Mouse (Mus musculus) ovary, postnatal 14 days (tissue): Measurements from ENCODE around the gene Traf3.

Experiments used
- DNase-seq: peaks from one replicate; pipeline ENCODE4 v3.0.0; 2022; ENCODE audit warnings: low spot score

The Traf3 gene

DNA sequence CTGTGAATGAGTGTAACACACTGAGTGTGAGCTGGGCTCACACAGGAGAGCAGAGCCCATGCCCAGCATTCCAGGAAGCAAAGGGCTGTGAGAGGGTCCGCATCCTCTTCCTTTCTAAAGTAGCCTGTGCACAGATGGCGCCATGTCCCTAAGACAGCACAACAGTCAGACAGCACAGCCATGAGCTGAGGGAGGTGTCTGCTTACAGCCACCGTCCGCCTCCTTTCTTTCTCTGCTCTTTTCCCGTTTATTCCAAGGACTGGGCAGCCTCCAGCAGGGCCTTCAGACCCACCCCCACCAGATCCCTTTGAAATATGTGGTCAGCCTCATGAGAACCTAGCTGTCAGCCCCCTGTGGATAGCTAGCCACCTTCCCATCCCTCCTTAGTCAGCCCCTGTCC, 99.0 kb downstream of the Traf3 start:
- no peak for DNase-seq

DNA sequence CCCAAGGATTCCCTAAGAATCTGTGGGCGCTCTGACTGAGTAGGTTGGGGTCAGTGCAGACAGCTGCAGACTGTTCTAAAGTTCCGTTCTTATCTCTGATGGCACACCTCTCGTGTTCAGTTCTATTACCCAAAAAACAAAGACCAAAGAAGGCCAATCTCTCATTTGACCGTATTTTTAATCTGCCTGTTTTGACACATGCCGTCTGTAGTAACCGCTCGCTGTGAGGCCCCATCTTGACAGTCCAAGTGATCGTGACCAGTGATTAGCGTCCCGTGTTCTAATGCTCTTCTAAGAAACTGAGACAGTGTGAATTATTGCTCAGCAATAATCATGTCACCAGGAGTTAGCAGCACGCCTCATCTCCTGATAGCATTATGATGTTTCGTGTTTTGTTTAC, 100.4 kb downstream of the Traf3 start:
- DNase-seq, result no peak

DNA sequence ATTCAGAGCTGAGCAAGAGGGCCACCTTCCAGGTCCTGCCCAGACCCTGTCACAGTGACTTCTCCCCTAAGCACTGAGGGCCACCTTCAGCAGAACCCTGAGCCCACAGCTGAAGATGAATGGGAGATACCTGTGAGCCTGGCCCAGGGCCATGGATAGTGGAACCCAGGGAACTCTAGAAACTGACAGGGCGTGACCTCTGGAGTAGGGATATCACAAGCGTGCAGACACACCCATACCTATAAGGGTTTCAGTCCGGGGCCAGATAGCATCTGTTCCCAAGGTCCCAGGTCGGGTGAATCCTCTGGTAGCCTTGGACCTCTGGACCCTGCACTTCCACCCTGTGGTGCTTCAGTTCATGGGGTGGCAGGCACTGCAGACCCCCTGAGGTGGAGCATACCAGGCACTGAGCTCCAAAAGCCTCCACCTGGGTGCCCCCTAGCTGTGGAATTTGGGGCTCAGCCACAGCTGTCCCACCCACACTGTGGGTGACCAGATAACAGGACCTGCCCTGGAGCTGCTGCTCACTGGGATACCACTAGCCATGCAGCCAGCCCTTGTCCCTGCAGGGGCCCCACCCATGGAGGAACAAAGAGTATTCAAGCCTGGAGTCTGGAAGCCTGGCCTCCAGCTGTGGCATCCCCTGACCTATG, 101.6 kb downstream of the Traf3 start:
- DNase-seq, result no peak

DNA sequence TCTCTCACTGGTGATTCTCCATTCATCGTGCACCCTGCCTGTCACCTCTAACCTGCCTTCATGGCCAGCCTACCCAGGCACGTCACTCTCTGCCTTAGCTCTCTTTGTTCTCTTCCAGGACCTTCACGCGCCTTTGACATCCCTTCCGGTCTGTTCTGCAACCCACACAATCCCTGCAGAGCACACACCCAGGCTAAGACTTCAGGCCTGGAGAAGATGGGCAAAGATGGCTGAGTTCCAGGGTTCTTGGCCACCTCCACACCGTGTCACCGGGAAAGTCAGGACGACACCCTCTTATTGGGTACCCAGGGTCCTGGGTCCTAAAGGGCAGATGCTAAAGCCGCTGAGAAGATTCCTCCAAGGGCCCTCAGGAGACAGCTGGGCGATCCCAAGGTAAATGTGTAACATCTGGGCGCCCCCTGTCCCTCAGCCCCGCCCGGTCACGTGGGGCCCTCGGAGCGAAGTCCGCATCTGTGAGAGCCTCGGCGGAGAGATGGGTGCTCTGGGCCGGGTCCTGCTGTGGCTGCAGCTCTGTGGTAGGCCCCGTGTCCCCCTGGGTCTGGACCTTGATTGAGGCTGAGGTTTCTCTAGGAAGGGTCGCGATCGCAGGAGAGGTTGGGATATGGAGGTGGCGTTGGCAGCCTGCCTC, 104.6 kb downstream of the Traf3 start, which contains the start of gene Amn:
Gene Amn (plus strand): TSS at position 467 of the 649 bp plus-strand sequence.
- no peak for DNase-seq

DNA sequence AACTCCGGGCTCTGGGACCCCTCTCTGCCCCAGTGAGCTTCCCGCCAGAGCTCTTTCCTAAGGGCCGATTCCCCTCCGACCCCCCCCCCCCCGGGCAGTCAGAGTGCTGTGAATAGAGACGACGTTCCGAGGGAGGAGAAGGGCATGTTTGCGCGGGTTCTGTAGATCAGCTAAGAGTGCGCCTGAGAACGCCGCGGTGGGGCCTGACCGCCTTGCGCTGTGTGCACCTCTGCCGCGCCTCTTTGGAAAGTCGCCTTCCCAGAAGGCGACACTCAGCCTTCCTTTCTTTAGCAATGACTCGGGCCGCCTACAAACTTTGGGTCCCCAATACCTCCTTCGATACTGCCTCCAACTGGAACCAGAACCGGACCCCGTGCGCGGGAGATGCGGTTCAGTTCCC, 105.2 kb downstream of the Traf3 start:
- no peak for DNase-seq

DNA sequence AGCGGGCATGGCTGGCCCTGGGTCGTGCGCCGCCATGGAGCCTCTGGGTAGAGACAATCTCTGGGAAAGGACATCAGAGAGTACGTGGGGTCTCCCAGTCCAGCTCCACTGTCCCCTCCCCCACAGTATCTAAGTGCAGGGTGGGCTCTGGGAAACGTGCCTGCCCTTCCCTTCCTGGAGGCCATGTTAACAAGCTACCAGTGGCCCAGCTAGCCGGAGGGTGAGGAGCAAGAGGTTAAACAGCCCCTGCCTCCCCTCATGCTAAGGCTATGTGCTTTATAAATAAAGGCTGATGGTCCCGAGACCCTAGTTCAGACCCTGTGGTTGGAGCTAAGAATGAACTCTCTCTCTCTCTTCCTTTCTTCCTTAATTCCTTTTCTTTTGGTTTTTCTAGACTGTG, 105.8 kb downstream of the Traf3 start:
- no peak for DNase-seq

DNA sequence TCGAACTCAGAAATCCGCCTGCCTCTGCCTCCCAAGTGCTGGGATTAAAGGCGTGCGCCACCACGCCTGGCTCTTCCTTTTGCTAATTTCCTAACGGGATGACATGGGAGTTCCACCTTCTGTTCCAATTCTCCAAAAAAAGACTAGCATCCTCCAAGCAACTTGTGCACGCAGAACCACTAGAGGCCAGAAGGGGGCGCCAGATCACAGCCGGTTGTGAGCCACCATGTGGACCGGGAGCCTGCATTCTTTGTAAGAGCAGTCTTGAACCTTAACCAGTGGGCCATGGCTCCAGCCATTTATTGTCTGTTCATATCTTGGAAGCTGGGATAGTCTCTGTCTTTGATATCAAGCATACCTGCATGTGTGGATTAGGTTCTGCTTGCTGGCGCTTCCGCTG, 106.2 kb downstream of the Traf3 start:
- DNase-seq, result peak; percentile 74

DNA sequence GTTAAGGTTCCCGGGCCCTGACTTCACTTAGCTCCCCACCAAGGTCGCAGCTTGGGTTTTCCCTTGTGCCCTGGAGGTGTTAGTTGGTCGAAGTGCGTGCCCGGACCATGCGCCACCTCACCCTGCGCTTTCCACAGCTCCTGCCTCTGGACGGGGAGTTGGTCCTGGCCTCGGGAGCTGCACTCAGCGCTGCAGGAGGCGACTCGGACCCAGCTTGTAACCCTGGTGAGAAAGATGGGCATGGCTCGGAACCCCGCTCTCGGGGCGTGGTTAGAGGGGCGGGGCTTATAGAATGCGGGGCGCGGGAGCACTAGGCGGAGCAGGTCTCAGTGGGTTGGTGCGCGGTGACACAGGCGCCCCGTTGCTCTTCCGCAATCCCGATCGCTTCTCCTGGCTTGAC, 107.8 kb downstream of the Traf3 start:
- no peak for DNase-seq

DNA sequence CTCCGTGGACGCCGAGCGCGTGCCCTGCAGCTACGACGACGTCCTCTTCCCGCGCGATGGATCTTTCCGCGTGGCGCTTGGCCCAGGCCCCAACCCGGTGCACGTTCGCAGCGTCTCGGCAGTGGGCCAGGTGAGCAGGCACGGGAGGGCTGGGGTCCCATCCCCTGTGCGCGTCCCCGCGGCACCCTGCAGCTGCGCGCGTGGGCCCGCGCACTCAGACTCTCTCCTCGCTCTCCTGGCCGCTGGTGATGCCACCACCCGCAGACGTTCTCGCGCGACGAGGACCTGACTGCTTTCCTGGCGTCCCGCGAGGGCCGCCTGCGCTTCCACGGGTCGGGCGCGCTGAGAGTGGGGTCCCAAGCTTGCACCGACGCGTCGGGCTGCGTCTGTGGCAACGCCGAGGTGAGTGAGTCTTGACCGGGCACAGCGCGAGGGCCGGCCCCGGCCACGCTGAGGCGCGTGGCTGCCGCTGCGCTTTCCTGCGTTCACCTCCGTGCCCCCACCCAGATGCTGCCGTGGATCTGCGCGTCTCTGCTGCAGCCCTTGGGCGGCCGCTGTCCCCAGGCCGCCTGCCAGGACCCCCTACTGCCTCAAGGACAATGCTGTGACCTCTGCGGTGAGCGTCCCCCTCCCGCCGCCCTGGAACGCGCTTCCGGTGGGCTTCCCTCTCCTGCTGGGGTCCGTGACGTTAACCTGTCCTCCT, 108.4 kb downstream of the Traf3 start:
- DNase-seq, result no peak

DNA sequence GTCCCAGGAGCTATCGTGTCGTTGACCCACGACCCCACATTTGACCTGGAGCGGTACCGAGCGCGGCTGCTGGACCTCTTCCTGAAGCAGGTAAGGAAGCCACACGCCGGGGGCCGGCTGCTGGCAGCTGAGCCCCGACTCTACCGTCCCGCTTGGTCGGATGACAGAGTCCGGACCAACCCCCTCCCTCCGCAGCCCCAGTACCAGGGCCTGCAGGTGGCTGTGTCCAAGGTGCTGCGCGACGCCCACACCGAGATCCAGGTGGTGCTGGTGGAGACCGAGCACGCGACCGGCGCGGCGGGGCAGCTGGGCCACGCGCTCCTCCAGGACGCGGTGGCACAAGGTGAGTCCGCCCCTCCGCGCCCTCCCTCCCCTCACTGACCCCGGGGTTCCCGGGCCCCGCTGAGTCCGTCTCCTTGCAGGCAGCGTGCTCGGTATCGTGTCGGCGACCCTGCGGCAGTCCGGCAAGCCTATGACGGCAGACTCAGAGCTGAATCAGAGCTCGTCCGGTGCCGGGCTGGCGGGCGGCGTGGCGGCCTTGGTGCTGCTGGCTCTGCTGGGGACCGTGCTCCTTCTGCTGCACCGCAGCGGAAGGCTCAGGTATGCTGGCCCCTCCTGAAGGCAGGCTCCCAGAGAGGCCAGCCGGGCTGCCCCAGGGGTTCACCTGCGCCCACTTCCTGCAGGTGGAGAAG, 109.1 kb downstream of the Traf3 start:
- no peak for DNase-seq

DNA sequence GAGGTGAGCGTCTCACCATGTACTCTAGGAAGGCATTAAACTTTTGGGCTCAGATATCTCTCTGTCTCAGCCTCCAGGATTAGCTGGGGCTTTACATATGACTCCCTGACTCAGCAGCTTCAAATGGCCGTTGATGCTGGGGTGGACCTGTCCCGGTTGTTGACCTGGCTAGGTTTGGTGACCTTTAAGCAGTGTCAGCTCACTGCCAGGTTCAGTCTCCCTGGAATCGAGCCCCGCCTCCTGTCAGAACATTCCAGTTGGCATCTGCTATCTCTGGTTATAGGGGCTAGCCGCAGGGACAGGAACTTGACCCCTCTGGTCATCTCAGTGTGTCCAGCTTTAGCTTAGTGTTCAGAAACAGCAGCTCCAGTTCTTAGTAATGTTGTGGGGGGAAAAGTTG, 110.2 kb downstream of the Traf3 start:
- no peak for DNase-seq

DNA sequence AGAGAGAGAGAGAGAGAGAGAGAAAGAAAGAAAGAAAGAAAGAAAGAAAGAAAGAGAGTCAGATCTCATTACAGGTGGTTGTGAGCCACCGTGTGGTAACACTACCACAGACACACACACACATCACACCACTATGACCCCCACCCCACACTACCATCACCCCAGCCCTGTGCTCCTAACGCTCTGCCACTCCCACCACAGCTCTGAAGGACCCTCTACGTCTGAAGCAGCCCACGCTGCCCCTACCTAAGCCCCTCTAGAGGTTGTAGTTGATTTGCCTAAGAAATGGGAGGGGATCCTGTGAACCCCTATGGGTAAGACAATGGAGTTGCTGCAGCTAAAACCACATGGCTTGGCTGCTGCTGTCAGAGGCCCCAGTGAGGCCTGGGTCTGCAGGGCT, 117.4 kb downstream of the Traf3 start:
- no peak for DNase-seq

DNA sequence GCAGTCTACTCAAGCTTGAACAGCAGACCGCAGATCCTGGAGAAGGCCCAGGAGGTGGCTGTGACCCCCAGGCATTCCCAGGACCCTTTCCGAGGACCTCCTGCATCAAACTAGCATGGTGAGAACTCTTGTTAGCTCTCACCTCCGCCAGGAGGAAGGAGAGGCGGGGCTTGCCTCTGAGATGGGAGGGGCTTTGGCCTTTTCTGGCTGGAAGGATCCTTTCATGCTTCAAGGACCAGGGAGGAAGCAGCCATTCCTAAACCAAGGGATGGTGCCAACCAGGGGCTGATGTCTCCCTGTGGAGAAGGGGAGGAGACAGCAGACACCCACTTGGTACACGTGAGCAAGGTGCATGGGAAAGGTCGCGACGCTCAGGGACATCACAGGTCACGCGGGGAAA, 118.4 kb downstream of the Traf3 start:
- DNase-seq, result no peak

DNA sequence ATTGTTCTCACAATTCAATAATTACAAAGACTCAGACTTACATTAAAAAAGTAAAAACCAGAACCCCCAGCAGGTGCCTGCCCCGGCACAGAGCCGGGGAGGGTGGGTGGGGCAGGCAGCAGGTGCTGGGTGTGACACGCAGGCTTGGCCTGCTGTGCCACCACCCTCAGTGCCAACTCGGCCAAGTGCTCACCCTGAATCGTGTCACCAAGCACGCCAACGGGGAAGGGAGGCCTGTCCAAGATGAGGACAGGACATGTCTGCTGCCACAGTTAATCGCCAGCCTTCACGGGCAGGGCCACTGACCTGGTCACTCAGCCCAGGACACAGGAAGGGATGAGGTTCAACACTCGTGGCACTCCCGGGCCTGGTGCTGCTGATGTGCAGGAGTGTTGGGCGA, 126.9 kb downstream of the Traf3 start:
- DNase-seq, result no peak

DNA sequence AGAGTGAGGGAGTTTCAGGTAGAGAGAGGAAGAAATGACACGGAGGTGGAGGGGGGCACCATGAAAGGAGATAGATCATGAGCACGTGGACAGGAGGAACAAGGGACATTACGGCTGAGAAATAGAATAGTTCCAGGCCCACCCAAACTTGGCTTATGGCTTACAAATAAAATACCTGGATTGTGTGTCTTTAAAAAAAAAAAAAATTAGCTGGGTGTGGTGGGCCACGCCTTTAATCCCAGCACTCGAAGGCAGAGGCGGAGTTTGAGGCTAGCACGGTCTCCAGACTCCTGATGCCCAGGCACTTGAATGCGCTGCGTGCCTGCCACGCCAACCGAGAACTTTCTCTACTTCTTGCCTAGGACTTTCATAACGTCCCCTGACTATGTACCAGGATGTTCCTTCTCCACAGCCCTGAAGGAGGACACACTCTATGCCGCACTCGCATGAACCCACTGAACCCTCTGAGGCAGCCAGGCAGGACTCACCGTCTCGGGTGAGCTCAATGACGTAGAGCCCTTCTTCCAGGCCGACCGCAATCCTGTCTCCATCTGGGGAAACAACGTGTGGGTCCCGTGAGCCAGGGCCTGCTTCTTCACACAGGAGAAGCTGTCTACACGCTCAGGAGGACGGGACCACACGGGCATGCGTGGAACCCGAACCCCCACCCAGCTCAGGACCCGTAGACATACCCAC, 135.3 kb downstream of the Traf3 start:
- no peak for DNase-seq

DNA sequence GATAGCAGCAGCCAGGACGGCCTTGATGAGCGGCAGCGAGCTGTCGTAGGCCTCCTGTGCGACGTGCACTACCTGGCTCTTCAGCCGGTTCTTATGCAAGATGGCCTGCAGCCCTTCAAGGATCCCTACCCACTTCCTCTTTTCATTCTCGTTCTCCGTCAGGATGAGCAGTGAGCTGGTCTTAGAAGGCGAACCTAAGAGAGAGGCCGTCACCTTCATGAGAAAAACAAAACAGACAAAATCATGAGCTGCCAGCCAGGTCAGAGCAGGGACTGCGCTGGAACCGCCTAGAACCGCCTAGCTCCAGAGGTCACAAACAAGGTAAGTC, 135.8 kb downstream of the Traf3 start:
- DNase-seq, result no peak

DNA sequence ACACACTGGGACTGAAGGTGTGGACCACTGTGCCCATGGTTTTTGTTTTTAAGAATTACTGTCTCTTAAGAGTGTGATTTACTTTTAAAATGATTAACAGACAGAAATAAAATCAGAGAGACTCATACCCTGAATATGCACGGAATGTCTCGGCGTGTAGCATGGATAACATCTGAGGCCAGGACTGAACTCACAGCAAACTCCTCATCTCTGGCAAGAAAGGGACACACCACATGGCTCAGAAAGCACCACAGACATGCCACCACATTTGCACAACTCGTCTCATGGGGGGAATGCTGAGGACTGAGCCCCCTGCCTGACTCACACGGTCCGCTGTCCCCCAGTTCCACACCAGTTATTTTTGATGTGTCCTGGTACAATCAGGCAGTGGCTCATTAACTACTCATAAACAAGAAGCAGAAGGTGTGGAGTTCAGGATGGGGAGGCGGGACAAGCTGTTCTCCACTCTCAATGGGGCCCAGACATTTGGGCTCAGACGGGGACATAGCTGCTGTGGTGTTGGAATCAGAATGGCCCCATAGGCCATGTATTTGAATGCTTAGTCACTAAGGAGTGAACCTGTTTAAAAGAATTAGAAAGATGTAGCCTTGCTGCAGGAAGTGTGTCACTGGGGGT, 137.7 kb downstream of the Traf3 start:
- DNase-seq, result no peak

DNA sequence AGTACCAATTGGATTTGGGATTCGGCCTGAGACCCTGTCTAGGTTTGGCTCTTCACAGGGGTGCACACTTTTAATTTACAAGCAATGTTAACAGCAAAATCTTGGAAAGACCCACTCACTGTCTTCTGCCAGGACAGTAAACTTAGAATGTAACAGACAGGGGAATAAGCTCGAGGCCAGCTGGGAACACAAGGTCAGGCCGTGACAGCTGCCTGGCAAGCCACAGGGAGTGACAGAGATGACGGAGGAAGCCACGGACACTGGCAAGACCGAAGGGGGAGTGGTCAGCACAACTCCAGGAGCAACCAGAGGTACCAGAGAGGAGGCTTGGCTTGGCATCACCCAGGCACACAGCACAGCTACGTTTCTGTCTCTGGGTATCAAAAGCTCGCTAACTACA, 140.7 kb downstream of the Traf3 start:
- DNase-seq, result no peak

DNA sequence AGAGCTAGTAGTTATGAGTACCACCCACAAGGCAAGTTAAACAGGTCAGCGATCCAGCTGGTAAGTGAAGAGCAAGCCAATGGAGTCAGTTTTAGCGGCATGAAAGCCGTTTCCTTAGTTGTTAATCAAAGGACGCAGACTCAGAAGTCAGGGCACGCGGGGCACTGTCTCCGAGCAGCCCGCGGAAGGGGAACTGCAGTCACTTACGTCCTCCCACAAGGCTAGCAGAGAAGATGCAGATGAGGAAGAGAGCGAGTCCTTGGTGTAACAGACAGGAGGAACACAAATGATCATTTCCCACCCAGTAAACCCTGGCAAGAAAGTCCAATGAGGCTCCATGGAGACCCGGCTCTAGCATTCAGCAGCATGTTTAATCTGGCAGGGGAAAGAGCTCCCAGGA, 143.1 kb downstream of the Traf3 start:
- no peak for DNase-seq

DNA sequence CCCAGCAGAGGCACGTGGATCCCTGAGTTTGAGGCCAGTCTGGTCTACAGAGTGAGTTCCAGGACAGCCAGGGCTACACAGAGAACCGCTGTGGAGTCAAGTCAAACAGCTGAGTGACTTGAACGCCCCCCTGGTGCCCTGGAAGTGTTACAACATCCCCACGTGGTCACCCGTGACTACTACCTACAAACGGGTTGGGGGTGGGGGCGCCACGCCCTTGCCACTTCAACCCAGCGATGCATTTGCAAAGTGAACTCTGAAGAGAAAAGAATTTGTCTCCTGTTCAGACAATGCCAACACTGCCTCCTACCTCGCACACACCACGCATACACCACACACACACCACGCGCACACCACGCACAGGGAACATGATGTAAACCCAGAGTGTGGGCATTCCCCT, 143.8 kb downstream of the Traf3 start:
- no peak for DNase-seq

DNA sequence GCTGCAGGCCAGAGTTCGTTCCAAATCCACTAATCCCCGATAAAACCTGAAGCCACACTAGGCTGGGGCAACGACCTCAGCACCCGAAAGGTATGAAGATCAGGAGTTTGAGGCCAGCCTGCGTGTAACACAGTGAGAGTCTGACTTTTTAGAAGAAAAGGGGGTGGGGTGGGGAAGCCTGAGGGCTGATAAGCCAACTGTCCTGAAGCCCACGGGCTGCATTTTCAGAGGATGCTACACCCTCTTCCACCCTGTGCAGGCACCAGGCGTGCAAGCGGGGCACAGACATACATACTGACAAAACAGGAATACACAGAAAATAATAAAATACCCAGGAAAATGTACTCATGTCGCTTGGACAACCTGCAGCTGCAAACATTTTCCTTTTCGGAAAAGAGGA, 145.6 kb downstream of the Traf3 start:
- no peak for DNase-seq

DNA sequence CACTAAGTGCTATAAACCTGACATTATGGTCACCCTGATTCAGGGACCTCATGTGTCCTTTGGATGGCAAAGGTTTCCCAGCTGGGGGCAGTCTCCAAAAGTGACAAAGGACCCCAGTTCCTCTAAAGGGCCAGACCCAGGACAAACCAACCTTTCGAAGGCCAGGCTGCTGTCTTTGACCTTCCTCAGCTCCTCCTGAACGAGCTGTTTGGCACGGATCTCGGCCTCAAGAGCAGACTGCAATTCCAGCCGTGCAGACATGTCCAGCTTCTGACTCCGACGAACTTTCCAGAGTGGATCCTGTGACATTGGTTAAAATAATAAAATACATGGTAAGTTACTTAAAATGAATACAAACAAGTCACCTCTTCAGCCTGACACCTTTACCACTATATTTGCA, 148.1 kb downstream of the Traf3 start:
- DNase-seq, result no peak
